Mouse (Mus musculus) forebrain, embryonic 15.5 days (tissue): ENCODE measurements around the gene Golga3. TPM values are rescaled to one million over a fixed set of nuclear protein-coding genes. Genes with fewer than 3 reads are reported as not detected.
A peak's percentile ranks its signal among the peaks of the same experiment; 100 is the strongest.

Experiments
- ATAC-seq: fragments of 200-750 bp; cut with Nextera tagmentation; replicated peaks from 2 replicates; pipeline ENCODE4 v1.8.0; 2017; ENCODE audit warnings: mild to moderate bottlenecking, moderate TSS enrichment, moderate library complexity
- H3K27ac ChIP-seq: fragments of 300-500 bp; sonication (generic); replicated peaks from 2 replicates; pipeline ENCODE4 v1.5.1; 2015; ENCODE audit warnings: mild to moderate bottlenecking, inconsistent platforms
- H3K27me3 ChIP-seq: fragments of 300-500 bp; sonication (generic); 2 replicates; pipeline ENCODE4 v1.6.1; 2015; ENCODE audit warnings: inconsistent platforms
- H3K36me3 ChIP-seq: fragments of 300-500 bp; sonication (generic); 2 replicates; pipeline ENCODE4 v1.6.1; 2015; ENCODE audit warnings: mild to moderate bottlenecking, inconsistent platforms
- H3K4me1 ChIP-seq: fragments of 300-500 bp; sonication (generic); 2 replicates; pipeline ENCODE4 v1.6.1; 2015; ENCODE audit warnings: inconsistent platforms
- H3K4me2 ChIP-seq: fragments of 300-500 bp; sonication (generic); replicated peaks from 2 replicates; pipeline ENCODE4 v1.6.1; 2015; ENCODE audit warnings: mild to moderate bottlenecking, inconsistent platforms
- H3K4me3 ChIP-seq: fragments of 300-500 bp; sonication (generic); 2 replicates; pipeline ENCODE4 v1.5.1; 2015; ENCODE audit warnings: mild to moderate bottlenecking, inconsistent platforms
- H3K9ac ChIP-seq: fragments of 300-500 bp; sonication (generic); replicated peaks from 2 replicates; pipeline ENCODE4 v1.6.1; 2015; ENCODE audit warnings: mild to moderate bottlenecking, inconsistent platforms
- H3K9me3 ChIP-seq: fragments of 300-500 bp; sonication (generic); 2 replicates; pipeline ENCODE4 v1.6.1; 2016; ENCODE audit warnings: inconsistent platforms
- WGBS: fragments of 180-500 bp; shearing (Covaris S2); methylation state at CpG from one replicate; pipeline ENCODE4 v1.1.7; 2015; ENCODE audit warnings: mixed read lengths; 5-methylcytosine and 5-hydroxymethylcytosine counted together
- polyA plus RNA-seq: library from polyadenylated mRNA; unstranded; fragments of >200 nt; fragmentation: Nextera tagmentation; extraction: Ambion mirVana; gene quantifications from 2 replicates; pipeline ENCODE4 v1.2.1, GENCODE M21; 2015

The Golga3 gene
- polyA plus RNA-seq, 1 experiment from 2014 or later = 21.6 TPM

DNA sequence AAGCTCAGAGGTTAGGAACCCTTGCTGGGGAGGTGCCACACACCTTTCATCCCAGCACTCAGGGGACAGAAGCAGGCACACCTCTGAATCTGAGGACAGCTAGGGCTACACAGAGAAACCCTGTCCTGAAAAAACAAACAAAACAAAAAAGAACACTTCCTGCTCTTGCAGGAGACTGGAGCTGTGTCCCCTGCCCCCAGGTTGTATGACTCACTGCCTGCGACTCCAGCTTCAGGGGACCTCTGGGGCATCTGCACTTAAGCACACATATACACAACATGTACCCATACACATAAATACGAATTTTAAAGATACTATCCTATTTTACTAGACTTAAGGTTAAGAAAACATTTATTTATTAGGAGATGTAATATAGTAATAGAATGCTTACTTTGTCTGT, 67.6 kb downstream of the Golga3 start:
- Histone ChIP-seq H3K4me1 (no peaks in the 10 kb centered on the region), H3K4me3 (no peak overlapping the region), H3K27me3 (no peaks in the 10 kb centered on the region), H3K9ac (no peak overlapping the region), H3K9me3 (no peaks in the 10 kb centered on the region), H3K27ac (no peak overlapping the region), H3K36me3 (peaks cover 87% of the 10 kb centered on the region), H3K4me2 (no peak overlapping the region)
- 88% methylated on average over 2 of the region's 2 CpGs for WGBS
- ATAC-seq = no peak

- no peak overlapping the region for H3K4me3 ChIP-seq
- H3K4me1 ChIP-seq = peaks cover 10% of the 10 kb centered on the region
- no peak overlapping the region for H3K4me2 ChIP-seq
- WGBS = 94% methylated on average over 4 of the region's 4 CpGs
- H3K36me3 ChIP-seq = peaks cover 30% of the 10 kb centered on the region
- no peak overlapping the region for H3K27ac ChIP-seq
- H3K9me3 ChIP-seq = no peaks in the 10 kb centered on the region
- no peaks in the 10 kb centered on the region for H3K27me3 ChIP-seq
- no peak for ATAC-seq
- no peak overlapping the region for H3K9ac ChIP-seq
These were observed 90.4 kb downstream of the Golga3 start for GRCm38 (mm10) chr5:110266941-110267340.

DNA sequence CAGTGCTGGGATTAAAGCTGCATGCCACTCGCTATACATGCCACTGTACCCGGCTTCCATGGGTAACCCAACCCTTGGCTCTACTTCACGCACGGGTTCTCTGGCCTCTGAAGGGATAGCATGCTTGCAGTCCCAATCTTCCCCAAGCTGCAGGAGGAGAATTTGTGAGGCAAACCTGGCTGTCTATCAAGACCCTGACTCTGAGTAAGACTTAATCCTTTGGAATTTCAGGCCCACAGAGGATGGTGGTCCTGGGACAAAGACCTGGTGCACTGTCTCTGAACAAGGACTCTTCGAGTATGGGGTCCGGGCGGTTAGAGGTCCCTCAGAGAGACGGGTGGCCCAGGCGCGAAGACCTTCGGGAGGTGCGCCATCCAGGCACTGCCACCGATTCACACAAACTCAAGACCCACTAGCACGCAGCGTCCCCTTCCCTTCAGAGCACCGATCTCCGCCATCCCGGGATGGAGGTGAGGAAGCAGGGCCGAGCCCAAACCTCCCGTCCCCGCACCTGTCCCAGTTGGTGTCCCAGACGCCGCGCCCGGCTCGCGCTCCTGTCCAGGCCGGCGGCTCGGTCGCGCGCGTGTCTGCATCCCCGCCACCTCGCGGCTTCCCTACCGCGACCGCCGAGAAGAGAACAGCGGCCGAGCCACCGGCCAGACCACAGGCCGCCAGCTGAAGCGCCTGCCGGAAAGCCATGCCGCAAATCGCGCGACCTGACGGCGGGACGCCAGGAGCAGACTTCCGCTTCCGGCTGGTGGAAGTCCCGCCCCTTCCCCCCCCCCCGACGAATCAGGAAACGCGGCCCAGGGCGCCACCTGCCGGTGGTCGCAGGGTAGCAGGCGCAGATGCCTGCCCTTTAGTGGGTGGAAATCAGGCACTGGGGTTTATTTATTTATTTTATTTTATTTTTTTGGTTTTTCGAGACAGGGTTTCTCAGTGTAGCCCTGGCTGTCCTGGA, 92.9 kb downstream of the Golga3 start, which contains the start of gene Pgam5:
Gene Pgam5 (minus strand): TSS at position 773 of the 961 bp plus-strand sequence.
- H3K4me2 ChIP-seq = peak within 1 kb of the TSS; percentile 95
- H3K27me3 ChIP-seq = no peaks in the 10 kb centered on the region
- peaks cover 25% of the 10 kb centered on the region for H3K36me3 ChIP-seq
- H3K9ac ChIP-seq = peak within 1 kb of the TSS; percentile 94
- no peaks in the 10 kb centered on the region for H3K9me3 ChIP-seq
- peaks cover 10% of the 10 kb centered on the region for H3K4me1 ChIP-seq
- H3K27ac ChIP-seq = peak within 1 kb of the TSS; percentile 64
- peak within 1 kb of the TSS; percentile 99 for H3K4me3 ChIP-seq
- peak; percentile 88 for ATAC-seq
- 1% methylated on average over 66 of the region's 66 CpGs for WGBS

DNA sequence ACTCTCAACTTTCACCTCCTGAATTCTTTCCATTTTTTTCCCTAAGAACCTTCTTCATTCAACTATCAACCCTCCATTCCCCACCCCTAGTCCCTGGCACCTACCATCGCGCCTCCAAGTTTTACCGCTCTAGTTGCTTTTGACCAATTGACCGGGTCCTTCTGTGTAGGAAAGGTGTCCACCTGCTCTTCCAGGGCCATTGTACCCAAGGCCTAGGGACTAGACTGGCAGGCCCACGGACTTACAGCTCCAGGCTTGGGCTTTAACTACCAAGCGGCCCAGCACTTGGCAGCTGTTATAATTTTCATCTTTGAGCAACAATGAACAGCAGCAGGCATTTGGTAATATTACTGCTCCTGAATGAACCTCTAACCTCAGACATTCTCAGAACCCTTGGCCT, 93.7 kb downstream of the Golga3 start:
- no peak overlapping the region for H3K4me2 ChIP-seq
- 92% methylated on average over 6 of the region's 6 CpGs for WGBS

GRCm38 (mm10) chr5:110274147-110274546, 97.6 kb downstream of the Golga3 start:
- no peak for ATAC-seq
- Histone ChIP-seq H3K4me2 (no peak overlapping the region), H3K4me3 (no peak overlapping the region), H3K4me1 (peaks cover 1% of the 10 kb centered on the region), H3K27me3 (no peaks in the 10 kb centered on the region), H3K9me3 (no peaks in the 10 kb centered on the region), H3K9ac (no peak overlapping the region), H3K27ac (no peak overlapping the region), H3K36me3 (no peaks in the 10 kb centered on the region)
- 79% methylated on average over 4 of the region's 4 CpGs for WGBS

More for the DNA sequence above, 93.7 kb downstream of the Golga3 start:
- Histone ChIP-seq H3K27ac (no peak overlapping the region), H3K9me3 (no peaks in the 10 kb centered on the region), H3K36me3 (peaks cover 17% of the 10 kb centered on the region), H3K4me3 (no peak overlapping the region), H3K27me3 (no peaks in the 10 kb centered on the region), H3K9ac (no peak overlapping the region), H3K4me1 (peaks cover 10% of the 10 kb centered on the region)
- peak; percentile 27 for ATAC-seq

- no peak overlapping the region for H3K9ac ChIP-seq
- 71% methylated on average over 2 of the region's 2 CpGs for WGBS
- H3K4me3 ChIP-seq = no peak overlapping the region
- no peaks in the 10 kb centered on the region for H3K4me1 ChIP-seq
- H3K9me3 ChIP-seq = no peaks in the 10 kb centered on the region
- no peaks in the 10 kb centered on the region for H3K27me3 ChIP-seq
- no peak for ATAC-seq
- no peak overlapping the region for H3K4me2 ChIP-seq
- no peaks in the 10 kb centered on the region for H3K36me3 ChIP-seq
- no peak overlapping the region for H3K27ac ChIP-seq
These were observed 98.3 kb downstream of the Golga3 start for GRCm38 (mm10) chr5:110274846-110275245.

Other genes with a start within 250 kb of the Golga3 start
- 27.7 and 30.3 TPM in 2 replicates for gene Zfp932, start 180.2 kb upstream of the Golga3 start, polyA plus RNA-seq
- gene Gm17655, start 104.2 kb upstream of the Golga3 start, polyA plus RNA-seq = 4.6 and 8.8 TPM in 2 replicates
- 0.70 and 1.0 TPM in 2 replicates for gene Gm35315, start 82.3 kb upstream of the Golga3 start, polyA plus RNA-seq
- gene Plcxd1, start 76.7 kb upstream of the Golga3 start, polyA plus RNA-seq = 2.6 and 2.8 TPM in 2 replicates
- gene Gtpbp6, start 68.5 kb upstream of the Golga3 start, polyA plus RNA-seq = 66.3 and 67.9 TPM in 2 replicates
- 17.3 and 17.9 TPM in 2 replicates for gene Zfp605, start 66.6 kb upstream of the Golga3 start, polyA plus RNA-seq
- gene Chfr, start 40.9 kb upstream of the Golga3 start, polyA plus RNA-seq = 85.2 and 86.9 TPM in 2 replicates
- 26.9 and 28.6 TPM in 2 replicates for gene Ankle2, start 54.3 kb downstream of the Golga3 start, polyA plus RNA-seq
- 105 and 107 TPM in 2 replicates for gene Pgam5, start 93.2 kb downstream of the Golga3 start, polyA plus RNA-seq
- gene Pxmp2, start 109.5 kb downstream of the Golga3 start, polyA plus RNA-seq = 6.3 and 8.4 TPM in 2 replicates
- 14.3 and 16.3 TPM in 2 replicates for gene Pole, start 109.6 kb downstream of the Golga3 start, polyA plus RNA-seq
- gene P2rx2, start 166.5 kb downstream of the Golga3 start, polyA plus RNA-seq = 5.7 and 6.8 TPM in 2 replicates
- not detected in 2 replicates for gene Lrcol1, start 168.0 kb downstream of the Golga3 start, polyA plus RNA-seq